Mouse (Mus musculus): ENCODE results near the gene Unc13c. TPM values are rescaled to one million over a fixed set of nuclear protein-coding genes. Genes with fewer than 3 reads are reported as not detected.

Gene Unc13c
- polyA plus RNA-seq, 1 experiment from 2014 or later, result 0.65 TPM

- H3K4me2 ChIP-seq, result no peak overlapping the region
Measured at GRCm38 (mm10) chr9:73951586-73951985, 17.2 kb downstream of the Unc13c start.

GRCm38 (mm10) chr9:73934844-73935243 is 33.9 kb downstream of the Unc13c start:
- Histone ChIP-seq H3K27me3 (no peaks in the 10 kb centered on the region), H3K4me1 (no peaks in the 10 kb centered on the region), H3K4me3 (no peak overlapping the region), H3K9ac (no peak overlapping the region), H3K9me3 (no peaks in the 10 kb centered on the region), H3K27ac (no peak overlapping the region), H3K4me2 (no peak overlapping the region), H3K36me3 (no peaks in the 10 kb centered on the region)
- no peak for ATAC-seq (ENCODE audit: insufficient number of reproducible peaks, insufficient read depth, low FRiP score, low TSS enrichment, low read depth)
- 63% methylated on average over 4 of the region's 4 CpGs for WGBS

More at GRCm38 (mm10) chr9:73951586-73951985, 17.2 kb downstream of the Unc13c start:
- H3K27ac ChIP-seq, result no peak overlapping the region
- WGBS, result 71% methylated on average over 4 of the region's 4 CpGs
- no peaks in the 10 kb centered on the region for H3K9me3 ChIP-seq
- no peak overlapping the region for H3K9ac ChIP-seq
- no peaks in the 10 kb centered on the region for H3K27me3 ChIP-seq
- no peaks in the 10 kb centered on the region for H3K4me1 ChIP-seq
- no peaks in the 10 kb centered on the region for H3K36me3 ChIP-seq
- no peak for ATAC-seq (ENCODE audit: insufficient number of reproducible peaks, insufficient read depth, low FRiP score, low TSS enrichment, low read depth)
- no peak overlapping the region for H3K4me3 ChIP-seq

GRCm38 (mm10) chr9:73931988-73932387 is 36.8 kb downstream of the Unc13c start:
- H3K9ac ChIP-seq, result no peak overlapping the region
- no peak overlapping the region for H3K27ac ChIP-seq
- no peak for ATAC-seq (ENCODE audit: insufficient number of reproducible peaks, insufficient read depth, low FRiP score, low TSS enrichment, low read depth)
- no peaks in the 10 kb centered on the region for H3K36me3 ChIP-seq
- H3K4me1 ChIP-seq, result no peaks in the 10 kb centered on the region
- WGBS, result 95% methylated on average over 9 of the region's 9 CpGs
- H3K4me3 ChIP-seq, result no peak overlapping the region
- H3K9me3 ChIP-seq, result no peaks in the 10 kb centered on the region
- no peaks in the 10 kb centered on the region for H3K27me3 ChIP-seq
- H3K4me2 ChIP-seq, result no peak overlapping the region

- Histone ChIP-seq H3K27me3 (no peaks in the 10 kb centered on the region), H3K27ac (no peak overlapping the region), H3K36me3 (no peaks in the 10 kb centered on the region), H3K4me3 (no peak overlapping the region), H3K4me1 (no peaks in the 10 kb centered on the region), H3K9ac (no peak overlapping the region), H3K4me2 (no peak overlapping the region), H3K9me3 (no peaks in the 10 kb centered on the region)
- no peak for ATAC-seq (ENCODE audit: insufficient number of reproducible peaks, insufficient read depth, low FRiP score, low TSS enrichment, low read depth)
- WGBS, result 75% methylated on average over 2 of the region's 2 CpGs
Measured at GRCm38 (mm10) chr9:73927276-73927675, 41.5 kb downstream of the Unc13c start.

GRCm38 (mm10) chr9:73922449-73923115 is 46.2 kb downstream of the Unc13c start:
- Histone ChIP-seq H3K9ac (no peak overlapping the region), H3K4me1 (no peaks in the 10 kb centered on the region), H3K27ac (no peak overlapping the region), H3K27me3 (no peaks in the 10 kb centered on the region), H3K9me3 (no peaks in the 10 kb centered on the region), H3K4me3 (no peak overlapping the region), H3K4me2 (no peak overlapping the region), H3K36me3 (no peaks in the 10 kb centered on the region)
- ATAC-seq (ENCODE audit: insufficient number of reproducible peaks, insufficient read depth, low FRiP score, low TSS enrichment, low read depth), result no peak
- WGBS, result 84% methylated on average over 11 of the region's 11 CpGs

- no peak overlapping the region for H3K4me3 ChIP-seq
- no peak overlapping the region for H3K27ac ChIP-seq
- WGBS, result 62% methylated on average over 4 of the region's 4 CpGs
- no peak overlapping the region for H3K4me2 ChIP-seq
- H3K4me1 ChIP-seq, result no peaks in the 10 kb centered on the region
- no peak overlapping the region for H3K9ac ChIP-seq
- H3K27me3 ChIP-seq, result no peaks in the 10 kb centered on the region
- H3K36me3 ChIP-seq, result no peaks in the 10 kb centered on the region
- H3K9me3 ChIP-seq, result no peaks in the 10 kb centered on the region
- ATAC-seq (ENCODE audit: insufficient number of reproducible peaks, insufficient read depth, low FRiP score, low TSS enrichment, low read depth), result no peak
Measured at GRCm38 (mm10) chr9:73905959-73906358, 62.8 kb downstream of the Unc13c start.

GRCm38 (mm10) chr9:73898516-73898915 is 70.2 kb downstream of the Unc13c start:
- no peak overlapping the region for H3K9ac ChIP-seq
- H3K4me3 ChIP-seq, result no peak overlapping the region
- ATAC-seq (ENCODE audit: insufficient number of reproducible peaks, insufficient read depth, low FRiP score, low TSS enrichment, low read depth), result no peak
- no peak overlapping the region for H3K4me2 ChIP-seq
- H3K27me3 ChIP-seq, result no peaks in the 10 kb centered on the region
- H3K4me1 ChIP-seq, result no peaks in the 10 kb centered on the region
- no peak overlapping the region for H3K27ac ChIP-seq
- no peaks in the 10 kb centered on the region for H3K9me3 ChIP-seq
- no peaks in the 10 kb centered on the region for H3K36me3 ChIP-seq
- 76% methylated on average over 3 of the region's 3 CpGs for WGBS

GRCm38 (mm10) chr9:73896210-73896609 is 72.6 kb downstream of the Unc13c start:
- ATAC-seq (ENCODE audit: insufficient number of reproducible peaks, insufficient read depth, low FRiP score, low TSS enrichment, low read depth), result no peak; the same call in 1 of the 2 replicates
- no peak overlapping the region for H3K27ac ChIP-seq
- H3K27me3 ChIP-seq, result no peaks in the 10 kb centered on the region
- no peaks in the 10 kb centered on the region for H3K9me3 ChIP-seq
- no peak overlapping the region for H3K4me2 ChIP-seq
- H3K4me3 ChIP-seq, result no peak overlapping the region
- H3K36me3 ChIP-seq, result no peaks in the 10 kb centered on the region
- WGBS, result 45% methylated on average over 3 of the region's 3 CpGs
- no peak overlapping the region for H3K9ac ChIP-seq
- no peaks in the 10 kb centered on the region for H3K4me1 ChIP-seq

- 67% methylated on average over 1 of the region's 1 CpGs for WGBS
- ATAC-seq (ENCODE audit: insufficient number of reproducible peaks, insufficient read depth, low FRiP score, low TSS enrichment, low read depth), result no peak
- Histone ChIP-seq H3K27me3 (no peaks in the 10 kb centered on the region), H3K4me3 (no peak overlapping the region), H3K9ac (no peak overlapping the region), H3K36me3 (no peaks in the 10 kb centered on the region), H3K4me2 (no peak overlapping the region), H3K4me1 (no peaks in the 10 kb centered on the region), H3K9me3 (no peaks in the 10 kb centered on the region), H3K27ac (no peak overlapping the region)
Measured at GRCm38 (mm10) chr9:73883587-73883986, 85.2 kb downstream of the Unc13c start.

- Histone ChIP-seq H3K9me3 (no peaks in the 10 kb centered on the region), H3K9ac (no peak overlapping the region), H3K4me2 (no peak overlapping the region), H3K27me3 (no peaks in the 10 kb centered on the region), H3K36me3 (no peaks in the 10 kb centered on the region), H3K4me1 (no peaks in the 10 kb centered on the region), H3K27ac (no peak overlapping the region), H3K4me3 (no peak overlapping the region)
- WGBS, result 82% methylated on average over 1 of the region's 1 CpGs
- no peak for ATAC-seq (ENCODE audit: insufficient number of reproducible peaks, insufficient read depth, low FRiP score, low TSS enrichment, low read depth)
Measured at GRCm38 (mm10) chr9:73883143-73883542, 85.6 kb downstream of the Unc13c start.

- Histone ChIP-seq H3K4me3 (no peak overlapping the region), H3K27me3 (no peaks in the 10 kb centered on the region), H3K4me2 (no peak overlapping the region), H3K9me3 (no peaks in the 10 kb centered on the region), H3K9ac (no peak overlapping the region), H3K36me3 (no peaks in the 10 kb centered on the region), H3K4me1 (no peaks in the 10 kb centered on the region), H3K27ac (no peak overlapping the region)
- 79% methylated on average over 5 of the region's 5 CpGs for WGBS
- ATAC-seq (ENCODE audit: insufficient number of reproducible peaks, insufficient read depth, low FRiP score, low TSS enrichment, low read depth), result no peak
Measured at GRCm38 (mm10) chr9:73882393-73882919, 86.3 kb downstream of the Unc13c start.

GRCm38 (mm10) chr9:73867410-73868067 is 101.2 kb downstream of the Unc13c start:
- no peak overlapping the region for H3K27ac ChIP-seq
- H3K36me3 ChIP-seq, result no peaks in the 10 kb centered on the region

More at GRCm38 (mm10) chr9:73867410-73868067, 101.2 kb downstream of the Unc13c start:
- Histone ChIP-seq H3K4me3 (no peak overlapping the region), H3K4me1 (0 out of 2 replicates have a peak, but pooled peaks cover 3% of the 10 kb centered on the region), H3K4me2 (no peak overlapping the region), H3K27me3 (no peaks in the 10 kb centered on the region), H3K9ac (no peak overlapping the region), H3K9me3 (no peaks in the 10 kb centered on the region)
- no peak for ATAC-seq (ENCODE audit: insufficient number of reproducible peaks, insufficient read depth, low FRiP score, low TSS enrichment, low read depth)
- 43% methylated on average over 2 of the region's 2 CpGs for WGBS
